Mouse (Mus musculus): Measurements from ENCODE around the gene Ptprq.

Ptprq gene

GRCm38 (mm10) chr10:107626648-107627047 lies 93.2 kb downstream of the Ptprq start:
- DNase-seq: no peak

- no peak for DNase-seq
These were observed 95.6 kb downstream of the Ptprq start for GRCm38 (mm10) chr10:107624211-107624610.

GRCm38 (mm10) chr10:107615460-107615859 lies 104.4 kb downstream of the Ptprq start:
- no peak for DNase-seq

GRCm38 (mm10) chr10:107601371-107601770 lies 118.5 kb downstream of the Ptprq start:
- DNase-seq: no peak

- no peak for DNase-seq
These were observed 136.5 kb downstream of the Ptprq start for GRCm38 (mm10) chr10:107583360-107583759.

- DNase-seq: no peak
These were observed 150.8 kb downstream of the Ptprq start for GRCm38 (mm10) chr10:107569044-107569443.

GRCm38 (mm10) chr10:107568261-107568660 lies 151.6 kb downstream of the Ptprq start:
- no peak for DNase-seq

- no peak for DNase-seq
These were observed 157.0 kb downstream of the Ptprq start for GRCm38 (mm10) chr10:107562875-107563274.

- no peak for DNase-seq
These were observed 159.0 kb downstream of the Ptprq start for GRCm38 (mm10) chr10:107560881-107561280.

GRCm38 (mm10) chr10:107543026-107543425 lies 176.8 kb downstream of the Ptprq start:
- DNase-seq: no peak

GRCm38 (mm10) chr10:107528758-107529157 lies 191.1 kb downstream of the Ptprq start:
- DNase-seq: no peak

GRCm38 (mm10) chr10:107519216-107519615 lies 200.6 kb downstream of the Ptprq start:
- DNase-seq: no peak

- no peak for DNase-seq
These were observed 203.2 kb downstream of the Ptprq start for GRCm38 (mm10) chr10:107516641-107517040.

- no peak for DNase-seq
These were observed 205.1 kb downstream of the Ptprq start for GRCm38 (mm10) chr10:107514735-107515134.

GRCm38 (mm10) chr10:107506397-107506796 lies 213.5 kb downstream of the Ptprq start:
- no peak for DNase-seq

GRCm38 (mm10) chr10:107503430-107503829 lies 216.4 kb downstream of the Ptprq start:
- DNase-seq: no peak

- DNase-seq: no peak
These were observed 217.7 kb downstream of the Ptprq start for GRCm38 (mm10) chr10:107502193-107502592.

- DNase-seq: no peak
These were observed 220.2 kb downstream of the Ptprq start for GRCm38 (mm10) chr10:107499656-107500055.

GRCm38 (mm10) chr10:107496402-107496801 lies 223.4 kb downstream of the Ptprq start:
- DNase-seq: no peak

GRCm38 (mm10) chr10:107494568-107494967 lies 225.3 kb downstream of the Ptprq start, which contains the start of gene Myf6:
Gene Myf6, minus strand, starts transcription at chr10:107494737.
- DNase-seq: no peak

- DNase-seq: no peak
These were observed 226.0 kb downstream of the Ptprq start for GRCm38 (mm10) chr10:107493580-107494474.

- DNase-seq: no peak
These were observed 226.8 kb downstream of the Ptprq start for GRCm38 (mm10) chr10:107492867-107493579.

- no peak for DNase-seq
These were observed 231.1 kb downstream of the Ptprq start for GRCm38 (mm10) chr10:107488654-107489315.

Data from spleen, adult 18-20 months (tissue).